Mouse (Mus musculus) midbrain, embryonic 13.5 days (tissue): ENCODE data around the gene Pmfbp1. TPM values are rescaled to one million over a fixed set of nuclear protein-coding genes. Genes with fewer than 3 reads are reported as not detected.
A peak's percentile ranks its signal among the peaks of the same experiment; 100 is the strongest.

Experiments used
- ATAC-seq: fragments of 200-750 bp; cut with Nextera tagmentation; 2 replicates; pipeline ENCODE4 v1.8.0; 2017; ENCODE audit warnings: mild to moderate bottlenecking, moderate TSS enrichment, moderate library complexity
- H3K27ac ChIP-seq: fragments of 300-500 bp; sonication (generic); 2 replicates; pipeline ENCODE4 v1.5.1; 2015; ENCODE audit warnings: inconsistent platforms, mild to moderate bottlenecking, moderate library complexity
- H3K27me3 ChIP-seq: fragments of 300-500 bp; sonication (generic); 2 replicates; pipeline ENCODE4 v1.6.1; 2015; ENCODE audit warnings: mild to moderate bottlenecking, inconsistent platforms
- H3K36me3 ChIP-seq: fragments of 300-500 bp; sonication (generic); 2 replicates; pipeline ENCODE4 v1.6.1; 2015; ENCODE audit warnings: mild to moderate bottlenecking, inconsistent platforms
- H3K4me1 ChIP-seq: fragments of 300-500 bp; sonication (generic); replicated peaks from 2 replicates; pipeline ENCODE4 v1.6.1; 2015; ENCODE audit warnings: inconsistent platforms
- H3K4me2 ChIP-seq: fragments of 300-500 bp; sonication (generic); replicated peaks from 2 replicates; pipeline ENCODE4 v1.6.1; 2015; ENCODE audit warnings: moderate library complexity, mild to moderate bottlenecking, inconsistent platforms
- H3K4me3 ChIP-seq: fragments of 300-500 bp; sonication (generic); replicated peaks from 2 replicates; pipeline ENCODE4 v1.5.1; 2015; ENCODE audit warnings: mild to moderate bottlenecking, inconsistent platforms
- H3K9ac ChIP-seq: fragments of 300-500 bp; sonication (generic); replicated peaks from 2 replicates; pipeline ENCODE4 v1.6.1; 2015; ENCODE audit warnings: mild to moderate bottlenecking, inconsistent platforms
- H3K9me3 ChIP-seq: fragments of 300-500 bp; sonication (generic); 2 replicates; pipeline ENCODE4 v1.6.1; 2016; ENCODE audit warnings: mild to moderate bottlenecking, inconsistent platforms
- WGBS: fragments of 180-500 bp; shearing (Covaris S2); methylation state at CpG from one replicate; pipeline ENCODE4 v1.1.7; 2015; 5-methylcytosine and 5-hydroxymethylcytosine counted together
- polyA plus RNA-seq: library from polyadenylated mRNA; unstranded; fragments of >200 nt; fragmentation: Nextera tagmentation; extraction: Ambion mirVana; gene quantifications from 2 replicates; pipeline ENCODE4 v1.2.1, GENCODE M21; 2015

The Pmfbp1 gene
- polyA plus RNA-seq, 1 experiment from 2014 or later, result 2.5 TPM

- ATAC-seq, result no peak
- WGBS, result 94% methylated on average over 5 of the region's 5 CpGs
Observed at GRCm38 (mm10) chr8:109505560-109505959, 11.7 kb downstream of the Pmfbp1 start.

GRCm38 (mm10) chr8:109524008-109524407 is 30.2 kb downstream of the Pmfbp1 start:
- Histone ChIP-seq H3K4me3 (no peak overlapping the region), H3K4me2 (no peak overlapping the region), H3K27ac (no peak overlapping the region), H3K9me3 (no peaks in the 10 kb centered on the region), H3K27me3 (0 out of 2 replicates have a peak, but pooled peaks cover 4% of the 10 kb centered on the region), H3K9ac (no peak overlapping the region), H3K36me3 (no peaks in the 10 kb centered on the region), H3K4me1 (no peaks in the 10 kb centered on the region)
- 87% methylated on average over 2 of the region's 2 CpGs for WGBS
- ATAC-seq, result no peak

More at GRCm38 (mm10) chr8:109505560-109505959, 11.7 kb downstream of the Pmfbp1 start:
- Histone ChIP-seq H3K4me2 (no peak overlapping the region), H3K9ac (no peak overlapping the region), H3K4me1 (no peaks in the 10 kb centered on the region), H3K9me3 (no peaks in the 10 kb centered on the region), H3K27ac (no peak overlapping the region), H3K4me3 (no peak overlapping the region), H3K36me3 (no peaks in the 10 kb centered on the region), H3K27me3 (no peaks in the 10 kb centered on the region)

- no peak overlapping the region for H3K4me2 ChIP-seq
- no peak overlapping the region for H3K4me3 ChIP-seq
- no peaks in the 10 kb centered on the region for H3K36me3 ChIP-seq
- no peak overlapping the region for H3K27ac ChIP-seq
- H3K9me3 ChIP-seq, result no peaks in the 10 kb centered on the region
- H3K4me1 ChIP-seq, result peaks cover 6% of the 10 kb centered on the region; the same call in 1 of the 2 replicates
- no peaks in the 10 kb centered on the region for H3K27me3 ChIP-seq
- 93% methylated on average over 19 of the region's 19 CpGs for WGBS
- ATAC-seq, result no peak
- no peak overlapping the region for H3K9ac ChIP-seq
Observed at GRCm38 (mm10) chr8:109535140-109535990, 41.5 kb downstream of the Pmfbp1 start.

- ATAC-seq, result peak; percentile 90
Observed at GRCm38 (mm10) chr8:109536703-109537102, 42.9 kb downstream of the Pmfbp1 start.

GRCm38 (mm10) chr8:109542165-109542564 is 48.3 kb downstream of the Pmfbp1 start:
- H3K9ac ChIP-seq, result no peak overlapping the region
- ATAC-seq, result no peak
- WGBS, result 74% methylated on average over 5 of the region's 5 CpGs
- H3K36me3 ChIP-seq, result peaks cover 16% of the 10 kb centered on the region
- no peak overlapping the region for H3K27ac ChIP-seq
- 0 out of 2 replicates have a peak, but pooled peaks cover 4% of the 10 kb centered on the region for H3K9me3 ChIP-seq
- no peaks in the 10 kb centered on the region for H3K27me3 ChIP-seq
- H3K4me1 ChIP-seq, result no peaks in the 10 kb centered on the region
- H3K4me3 ChIP-seq, result no peak overlapping the region
- H3K4me2 ChIP-seq, result no peak overlapping the region

More at GRCm38 (mm10) chr8:109536703-109537102, 42.9 kb downstream of the Pmfbp1 start:
- Histone ChIP-seq H3K9me3 (no peaks in the 10 kb centered on the region), H3K27me3 (no peaks in the 10 kb centered on the region), H3K4me2 (peak overlapping the region; percentile 23; the same call in 1 of the 2 replicates), H3K4me1 (peaks cover 6% of the 10 kb centered on the region; the same call in 1 of the 2 replicates), H3K9ac (no peak overlapping the region), H3K36me3 (no peaks in the 10 kb centered on the region), H3K4me3 (no peak overlapping the region), H3K27ac (peak overlapping the region; percentile 73)
- whole genome bisulfite sequencing, result 2% methylated on average over 5 of the region's 5 CpGs

- Histone ChIP-seq H3K36me3 (peaks cover 24% of the 10 kb centered on the region), H3K9me3 (0 out of 2 replicates have a peak, but pooled peaks cover 4% of the 10 kb centered on the region), H3K4me3 (no peak overlapping the region), H3K4me2 (no peak overlapping the region), H3K27ac (no peak overlapping the region), H3K9ac (no peak overlapping the region), H3K27me3 (no peaks in the 10 kb centered on the region), H3K4me1 (no peaks in the 10 kb centered on the region)
- no peak for ATAC-seq
- 89% methylated on average over 8 of the region's 8 CpGs for WGBS
Observed at GRCm38 (mm10) chr8:109542748-109543519, 49.1 kb downstream of the Pmfbp1 start.

- Histone ChIP-seq H3K4me3 (no peak overlapping the region), H3K27ac (no peak overlapping the region), H3K9me3 (0 out of 2 replicates have a peak, but pooled peaks cover 4% of the 10 kb centered on the region), H3K9ac (no peak overlapping the region), H3K4me2 (no peak overlapping the region), H3K27me3 (no peaks in the 10 kb centered on the region), H3K36me3 (peaks cover 34% of the 10 kb centered on the region), H3K4me1 (no peaks in the 10 kb centered on the region)
- no peak for ATAC-seq
- WGBS, result 46% methylated on average over 2 of the region's 3 CpGs
Observed at GRCm38 (mm10) chr8:109544049-109544448, 50.2 kb downstream of the Pmfbp1 start.

- H3K9ac ChIP-seq, result no peak overlapping the region
- no peak overlapping the region for H3K27ac ChIP-seq
- no peak overlapping the region for H3K4me2 ChIP-seq
- H3K27me3 ChIP-seq, result no peaks in the 10 kb centered on the region
- H3K9me3 ChIP-seq, result no peaks in the 10 kb centered on the region
- H3K4me1 ChIP-seq, result no peaks in the 10 kb centered on the region
- H3K4me3 ChIP-seq, result no peak overlapping the region
- ATAC-seq, result no peak
- peaks cover 98% of the 10 kb centered on the region for H3K36me3 ChIP-seq
- 43% methylated on average over 3 of the region's 3 CpGs for WGBS
Observed at GRCm38 (mm10) chr8:109551663-109552062, 57.8 kb downstream of the Pmfbp1 start.

GRCm38 (mm10) chr8:109563881-109564280 is 70.1 kb downstream of the Pmfbp1 start:
- Histone ChIP-seq H3K36me3 (peaks cover 40% of the 10 kb centered on the region), H3K9me3 (no peaks in the 10 kb centered on the region), H3K4me1 (peaks cover 28% of the 10 kb centered on the region), H3K4me2 (no peak overlapping the region), H3K4me3 (peak overlapping the region; percentile 90), H3K9ac (no peak overlapping the region), H3K27ac (no peak overlapping the region), H3K27me3 (no peaks in the 10 kb centered on the region)
- ATAC-seq, result no peak
- WGBS, result 79% methylated on average over 2 of the region's 2 CpGs

GRCm38 (mm10) chr8:109564766-109565165 is 70.9 kb downstream of the Pmfbp1 start:
- no peaks in the 10 kb centered on the region for H3K9me3 ChIP-seq
- H3K4me3 ChIP-seq, result peak overlapping the region; percentile 90
- H3K9ac ChIP-seq, result peak overlapping the region; percentile 93
- H3K27ac ChIP-seq, result peak overlapping the region; percentile 90
- ATAC-seq, result no peak
- H3K27me3 ChIP-seq, result no peaks in the 10 kb centered on the region
- 4% methylated on average over 10 of the region's 10 CpGs for WGBS
- H3K4me2 ChIP-seq, result peak overlapping the region; percentile 92
- H3K4me1 ChIP-seq, result peaks cover 28% of the 10 kb centered on the region
- peaks cover 35% of the 10 kb centered on the region for H3K36me3 ChIP-seq

GRCm38 (mm10) chr8:109565498-109566333 is 71.9 kb downstream of the Pmfbp1 start, which contains the start of the genes Dhx38 and Txnl4b:
Gene Dhx38 (minus strand): TSS chr8:109565861.
Gene Txnl4b (plus strand): TSS chr8:109565892.
- Histone ChIP-seq H3K36me3 (peaks cover 26% of the 10 kb centered on the region), H3K27ac (peak within 1 kb of the TSS; percentile 90), H3K9me3 (no peaks in the 10 kb centered on the region), H3K27me3 (no peaks in the 10 kb centered on the region), H3K4me2 (peak within 1 kb of the TSS; percentile 92), H3K4me3 (peak within 1 kb of the TSS; percentile 90), H3K9ac (peak within 1 kb of the TSS; percentile 93), H3K4me1 (peaks cover 28% of the 10 kb centered on the region)
- ATAC-seq, result peak; percentile 100
- WGBS, result under 1% methylated on average over 52 of the region's 52 CpGs
